Mouse (Mus musculus) cerebellum, adult 2 months (tissue): ENCODE data around the gene Ovca2. TPM values are rescaled to one million over a fixed set of nuclear protein-coding genes. Genes with fewer than 3 reads are reported as not detected.

Source experiments
- DNase-seq, 2 experiments: peaks; one replicate each; pipeline ENCODE4 v3.0.0; 2021
- H3K27ac ChIP-seq: fragments of 200-500 bp; 2 replicates; pipeline ENCODE4 v1.5.1; 2012; ENCODE audit warnings: low read length, control low read depth, inconsistent platforms; ENCODE audit not compliant: insufficient read depth
- H3K27me3 ChIP-seq: fragments of 200-500 bp; 2 replicates; pipeline ENCODE4 v1.6.1; 2012; ENCODE audit warnings: inconsistent platforms, mild to moderate bottlenecking, low read length, moderate library complexity; ENCODE audit not compliant: control insufficient read depth, insufficient read depth
- H3K4me1 ChIP-seq: fragments of 200-500 bp; 2 replicates; pipeline ENCODE4 v1.6.1; 2011; ENCODE audit warnings: low read length; ENCODE audit not compliant: control insufficient read depth, insufficient read depth
- H3K4me3 ChIP-seq: fragments of 200-500 bp; replicated peaks from 2 replicates; pipeline ENCODE3; 2011; ENCODE audit warnings: mild to moderate bottlenecking, low read depth, low read length, control low read depth; ENCODE audit not compliant: insufficient read depth
- CTCF ChIP-seq: fragments of 200-500 bp; IDR thresholded peaks from 2 replicates; pipeline ENCODE4 v1.5.1; 2011; ENCODE audit warnings: low read depth, mild to moderate bottlenecking, control low read depth, low read length, moderate library complexity, borderline replicate concordance; ENCODE audit not compliant: insufficient read depth
- POLR2A ChIP-seq: fragments of 200-500 bp; IDR thresholded peaks from 2 replicates; pipeline ENCODE4 v1.6.1; 2011; ENCODE audit warnings: low read length, control low read depth, borderline replicate concordance; ENCODE audit not compliant: insufficient read depth
- WGBS: fragments of 180-500 bp; shearing (Covaris S2); methylation state at CpG from one replicate; pipeline ENCODE4 v1.1.7; 2018; 5-methylcytosine and 5-hydroxymethylcytosine counted together
- polyA plus RNA-seq: library from polyadenylated mRNA; depleted of rRNA; stranded (reverse); fragments of >200 nt; gene quantifications from 2 replicates; pipeline ENCODE4 v1.2.3, GENCODE M21; 2012

Ovca2 gene
- polyA plus RNA-seq, 1 experiment: 15.3 TPM

DNA sequence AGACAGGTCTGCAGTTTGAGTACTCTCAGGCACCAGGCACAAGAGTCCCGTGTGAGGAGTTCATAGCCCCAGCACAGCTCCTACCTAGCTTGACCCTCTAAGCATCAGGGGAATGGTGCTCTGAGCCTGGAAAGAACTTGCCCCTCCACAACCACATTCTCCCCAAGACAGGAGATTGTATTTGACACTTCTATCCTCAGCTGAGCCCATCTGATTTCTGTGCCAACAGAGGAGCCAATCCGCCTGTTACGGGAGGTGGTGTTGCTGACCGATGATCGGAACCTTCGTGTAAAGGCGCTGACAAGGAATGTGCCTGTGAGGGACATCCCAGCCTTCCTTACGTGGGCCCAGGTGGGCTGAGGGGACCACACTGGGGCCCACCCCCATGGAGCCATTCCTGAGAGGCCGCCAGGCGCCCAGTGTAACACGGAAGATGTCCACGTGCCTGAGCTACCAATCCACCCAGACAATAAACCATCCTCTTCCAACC lies 16.0 kb downstream of the Ovca2 start:
- no peak for DNase-seq
- Histone ChIP-seq H3K27me3 (no peaks in the 10 kb centered on the region), H3K4me3 (no peak overlapping the region), H3K27ac (no peak overlapping the region), H3K4me1 (peaks cover 5% of the 10 kb centered on the region; the same call in 1 of the 2 replicates)
- WGBS: 90% methylated on average over 12 of the region's 12 CpGs
- TF ChIP-seq CTCF (no peak), POLR2A (no peak)

GRCm38 (mm10) chr11:75161417-75162008 lies 17.1 kb downstream of the Ovca2 start:
- Histone ChIP-seq H3K27ac (no peak overlapping the region), H3K4me1 (peaks cover 16% of the 10 kb centered on the region), H3K27me3 (no peaks in the 10 kb centered on the region), H3K4me3 (no peak overlapping the region)
- TF ChIP-seq CTCF (no peak), POLR2A (no peak)
- 40% methylated on average over 4 of the region's 4 CpGs for WGBS
- no peak for DNase-seq

DNA sequence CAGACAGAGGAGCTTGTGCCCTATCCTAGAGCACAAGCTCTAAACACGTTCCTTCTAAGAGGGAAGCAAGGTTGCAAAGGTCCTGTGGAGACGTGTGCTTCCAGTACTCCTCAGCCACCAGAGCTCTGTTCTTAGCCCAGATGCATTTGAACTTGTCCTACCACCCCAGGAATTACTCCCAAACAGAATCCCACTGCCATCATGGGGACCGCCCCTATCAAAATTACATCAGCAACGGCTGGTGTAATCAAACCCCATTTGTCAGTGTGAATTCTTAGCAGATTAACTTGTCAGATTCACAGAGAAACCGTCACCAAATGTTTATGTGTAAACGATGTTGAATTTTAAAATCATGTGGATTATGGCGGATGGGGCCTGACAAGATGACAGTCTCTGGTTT lies 17.7 kb downstream of the Ovca2 start:
- H3K27ac ChIP-seq: no peak overlapping the region

DNA sequence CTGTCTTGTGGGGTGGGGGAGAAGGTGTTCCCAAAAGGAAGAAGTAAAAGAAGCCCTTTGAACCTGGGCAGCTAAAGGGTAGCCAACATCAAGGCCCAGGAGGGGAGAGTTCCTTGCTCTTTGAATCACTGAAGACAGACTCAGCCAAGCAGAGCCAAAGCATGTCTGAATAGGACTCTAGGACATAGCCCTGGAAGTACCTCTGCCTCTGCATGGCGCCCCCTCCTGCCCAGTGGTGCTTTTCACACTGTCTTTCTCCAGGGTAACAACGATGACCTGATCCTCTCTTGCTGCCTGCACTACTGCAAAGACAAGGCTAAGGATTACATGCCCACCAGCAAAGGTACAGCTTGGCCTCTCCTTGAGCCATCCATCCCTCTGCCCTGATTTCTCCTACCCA lies 19.1 kb downstream of the Ovca2 start:
- DNase-seq: no peak
- H3K27ac ChIP-seq: no peak overlapping the region
- H3K4me1 ChIP-seq: peaks cover 24% of the 10 kb centered on the region

More for the DNA sequence above, 17.7 kb downstream of the Ovca2 start:
- Histone ChIP-seq H3K4me3 (no peak overlapping the region), H3K27me3 (no peaks in the 10 kb centered on the region), H3K4me1 (peaks cover 21% of the 10 kb centered on the region)
- WGBS: 76% methylated on average over 7 of the region's 7 CpGs
- TF ChIP-seq CTCF (no peak), POLR2A (no peak)
- DNase-seq: no peak

DNA sequence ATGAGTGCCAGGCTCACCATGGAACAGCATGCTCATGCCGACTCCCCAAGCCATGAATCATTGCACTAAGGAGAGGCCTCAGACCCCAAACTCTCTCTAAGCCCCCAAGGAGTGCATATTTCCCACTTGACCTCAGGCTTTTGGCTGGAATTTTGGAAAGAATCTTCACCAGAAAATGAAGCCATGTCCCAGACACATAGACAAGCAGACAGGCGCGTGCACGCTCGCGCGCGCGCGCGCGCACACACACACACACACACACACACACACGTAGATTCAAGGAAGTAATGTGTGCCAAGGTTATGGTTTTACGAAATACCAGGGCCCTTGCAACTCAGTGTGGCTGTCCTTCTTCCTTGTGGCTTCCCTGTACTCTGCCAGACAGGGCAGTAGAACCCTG lies 20.2 kb downstream of the Ovca2 start:
- Histone ChIP-seq H3K27me3 (no peaks in the 10 kb centered on the region), H3K27ac (no peak overlapping the region), H3K4me1 (peaks cover 33% of the 10 kb centered on the region), H3K4me3 (no peak overlapping the region)
- 93% methylated on average over 14 of the region's 14 CpGs for WGBS
- TF ChIP-seq CTCF (no peak), POLR2A (no peak)
- no peak for DNase-seq

More for the DNA sequence above, 19.1 kb downstream of the Ovca2 start:
- Histone ChIP-seq H3K27me3 (no peaks in the 10 kb centered on the region), H3K4me3 (no peak overlapping the region)
- WGBS: 62% methylated on average over 2 of the region's 2 CpGs
- TF ChIP-seq CTCF: no peak
- TF ChIP-seq POLR2A: no peak

DNA sequence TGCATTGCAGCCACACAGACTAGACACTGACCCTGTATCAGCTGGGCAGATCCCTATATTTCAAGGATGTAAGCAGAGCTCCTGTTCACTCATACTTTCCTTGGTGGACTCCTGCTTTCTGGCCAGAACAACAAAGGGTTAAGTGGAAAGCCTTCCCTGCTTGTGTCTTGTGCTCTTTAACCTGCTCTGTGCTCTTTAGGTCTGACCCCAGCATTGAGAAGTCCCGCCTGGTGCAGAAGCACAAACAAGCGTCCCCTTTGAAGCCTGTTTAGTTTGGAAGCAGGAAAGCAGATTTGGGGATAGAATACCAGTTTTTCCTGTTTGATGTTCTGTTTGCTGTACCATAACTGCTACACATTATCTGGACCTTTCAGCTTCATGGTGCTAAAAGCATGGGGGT lies 20.7 kb downstream of the Ovca2 start:
- DNase-seq: no peak
- no peak for TF ChIP-seq CTCF
- no peak for TF ChIP-seq POLR2A
- Histone ChIP-seq H3K4me1 (peaks cover 37% of the 10 kb centered on the region), H3K27me3 (no peaks in the 10 kb centered on the region), H3K27ac (no peak overlapping the region), H3K4me3 (no peak overlapping the region)
- 89% methylated on average over 2 of the region's 2 CpGs for WGBS

DNA sequence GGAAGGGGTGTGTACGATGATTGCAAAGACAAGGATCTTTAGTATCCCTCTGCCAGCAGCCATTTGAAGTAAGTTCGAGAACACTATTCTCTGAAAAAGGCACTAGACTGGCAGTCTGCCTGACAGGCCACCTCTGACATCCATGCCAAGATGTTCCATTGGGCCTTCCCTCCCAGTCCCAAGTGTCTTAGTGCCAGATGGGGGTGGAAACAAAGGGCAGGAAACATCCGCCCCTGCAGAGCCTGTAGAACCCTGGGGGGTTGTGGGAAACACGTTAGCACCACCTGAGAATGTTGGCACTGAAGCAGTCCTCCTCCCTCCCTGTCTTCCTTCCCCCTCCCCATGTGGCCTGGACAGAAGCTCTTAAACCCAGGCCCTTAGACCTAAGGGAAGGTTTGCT lies 21.6 kb downstream of the Ovca2 start:
- 0 out of 2 replicates have a peak overlapping the region, but pooled peaks have one; percentile 11 for H3K27ac ChIP-seq
- 26% methylated on average over 4 of the region's 4 CpGs for WGBS
- no peak overlapping the region for H3K4me3 ChIP-seq
- peaks cover 43% of the 10 kb centered on the region for H3K4me1 ChIP-seq
- DNase-seq: peak in 1 of 2 experiments; percentile 45
- no peak for TF ChIP-seq CTCF
- no peak for TF ChIP-seq POLR2A
- no peaks in the 10 kb centered on the region for H3K27me3 ChIP-seq

GRCm38 (mm10) chr11:75156416-75156815 lies 22.2 kb downstream of the Ovca2 start:
- TF ChIP-seq CTCF: no peak
- TF ChIP-seq POLR2A: no peak
- no peak overlapping the region for H3K4me3 ChIP-seq
- H3K27me3 ChIP-seq: no peaks in the 10 kb centered on the region
- no peak for DNase-seq
- 0 out of 2 replicates have a peak overlapping the region, but pooled peaks have one; percentile 3 for H3K27ac ChIP-seq
- WGBS: 49% methylated on average over 5 of the region's 5 CpGs
- H3K4me1 ChIP-seq: peaks cover 39% of the 10 kb centered on the region
